Mouse (Mus musculus) ovary, postnatal 36 days (tissue): ENCODE measurements around the gene Pla2g7.

ENCODE experiments used
- DNase-seq: peaks from one replicate; pipeline ENCODE4 v3.0.0; 2022; ENCODE audit warnings: low spot score, mixed read lengths

The Pla2g7 gene

DNA sequence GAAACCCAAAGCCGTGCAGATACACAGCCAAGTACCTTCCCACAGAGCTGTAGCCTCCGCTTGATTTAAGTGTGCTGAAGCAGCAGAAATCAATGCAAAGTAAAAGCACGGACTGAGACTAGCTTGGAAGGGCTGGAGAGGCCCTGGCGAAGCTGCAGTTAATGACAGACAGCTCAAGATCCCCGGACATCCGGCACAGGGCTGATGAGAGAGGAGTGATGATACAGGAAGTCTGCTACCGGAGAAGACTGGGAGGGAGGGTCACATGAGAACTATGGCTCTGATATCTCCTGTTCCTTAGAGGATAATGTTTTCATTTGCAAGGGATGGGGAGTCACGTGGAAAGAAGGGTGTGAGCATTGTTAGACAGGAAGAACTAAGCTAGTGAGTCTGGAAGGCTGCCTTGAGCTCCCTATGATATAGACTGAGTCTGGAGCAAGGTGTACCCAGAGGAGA is 13.1 kb downstream of the Pla2g7 start:
- DNase-seq, result no peak

- no peak for DNase-seq
Observed at GRCm38 (mm10) chr17:43584771-43585170, 16.9 kb downstream of the Pla2g7 start.

DNA sequence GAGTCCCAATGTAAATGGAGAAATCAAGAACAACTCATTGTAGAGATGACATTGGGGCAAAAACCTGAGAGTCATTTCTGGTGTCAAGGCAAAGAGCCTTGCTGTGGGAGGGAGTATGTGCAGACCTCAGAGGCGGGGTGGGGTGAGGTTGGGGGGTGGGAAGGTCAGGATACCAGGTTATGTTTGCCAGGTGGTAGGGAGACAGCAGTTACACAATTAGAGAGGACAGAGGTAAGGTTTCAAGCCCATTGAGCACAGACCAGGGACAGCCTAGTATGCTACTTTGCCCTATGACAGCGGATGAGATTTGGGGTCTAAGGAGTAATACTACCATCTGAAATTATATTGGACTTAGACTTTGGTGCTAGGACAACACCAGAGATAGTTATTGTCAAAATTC is 19.4 kb downstream of the Pla2g7 start:
- no peak for DNase-seq

DNA sequence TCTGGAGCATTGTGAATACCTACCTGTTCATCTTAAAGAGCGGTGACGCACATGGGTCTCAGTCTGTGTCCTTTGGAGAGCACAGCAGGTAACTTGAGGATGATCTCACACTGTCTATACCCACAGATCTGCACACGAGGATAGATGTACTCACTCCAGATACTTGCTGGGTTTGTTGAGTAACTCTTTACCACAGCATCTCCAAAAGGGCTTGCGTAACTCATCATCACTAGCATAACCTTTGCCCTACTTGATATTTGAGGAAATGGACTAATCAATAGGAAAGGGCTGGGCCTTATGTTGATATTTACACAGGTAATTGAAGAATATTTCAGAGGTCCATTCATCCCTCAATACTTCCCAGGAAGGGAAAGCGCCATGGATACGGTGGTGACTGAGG is 21.9 kb downstream of the Pla2g7 start:
- no peak for DNase-seq

DNA sequence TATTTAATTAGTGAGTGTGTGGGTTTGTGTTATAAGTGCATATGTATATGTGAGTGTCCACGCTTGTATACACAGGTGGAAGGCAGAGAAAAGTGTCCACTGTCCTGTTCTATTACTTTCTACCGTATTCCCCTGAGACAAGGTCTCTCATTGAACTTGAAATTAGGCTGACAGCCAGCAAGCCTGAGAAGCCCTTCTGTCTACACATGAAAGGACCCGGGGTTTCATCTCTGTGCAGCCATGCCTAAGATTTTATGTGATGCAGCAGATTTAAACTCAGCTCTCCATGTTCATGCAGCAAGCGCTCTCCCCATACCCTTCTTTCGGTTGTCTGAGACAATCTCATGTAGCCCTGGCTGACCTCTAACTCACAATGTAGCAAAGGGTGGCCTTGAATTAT is 22.6 kb downstream of the Pla2g7 start:
- DNase-seq, result no peak

- no peak for DNase-seq
Observed at GRCm38 (mm10) chr17:43592296-43593291, 24.7 kb downstream of the Pla2g7 start.

DNA sequence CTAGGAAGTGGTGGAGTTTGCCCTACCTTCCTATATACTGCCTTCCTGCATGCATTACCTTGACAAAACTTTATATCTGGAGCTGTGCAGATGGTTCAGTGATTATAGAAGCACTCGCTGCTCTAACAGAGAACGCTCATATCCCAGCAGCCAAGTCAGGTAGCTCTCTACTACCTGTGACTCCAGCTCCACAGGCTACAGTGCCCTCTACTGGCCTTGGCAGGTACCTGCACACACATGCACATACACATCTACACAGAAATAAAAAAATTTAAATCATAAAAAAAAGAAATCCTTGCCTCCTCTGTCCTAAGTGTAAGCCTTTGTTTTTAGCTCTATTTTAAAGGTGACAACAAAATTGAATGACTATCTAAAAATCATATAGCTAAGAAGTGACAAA is 29.8 kb downstream of the Pla2g7 start:
- DNase-seq, result no peak

GRCm38 (mm10) chr17:43598706-43599105 is 30.8 kb downstream of the Pla2g7 start:
- DNase-seq, result no peak

DNA sequence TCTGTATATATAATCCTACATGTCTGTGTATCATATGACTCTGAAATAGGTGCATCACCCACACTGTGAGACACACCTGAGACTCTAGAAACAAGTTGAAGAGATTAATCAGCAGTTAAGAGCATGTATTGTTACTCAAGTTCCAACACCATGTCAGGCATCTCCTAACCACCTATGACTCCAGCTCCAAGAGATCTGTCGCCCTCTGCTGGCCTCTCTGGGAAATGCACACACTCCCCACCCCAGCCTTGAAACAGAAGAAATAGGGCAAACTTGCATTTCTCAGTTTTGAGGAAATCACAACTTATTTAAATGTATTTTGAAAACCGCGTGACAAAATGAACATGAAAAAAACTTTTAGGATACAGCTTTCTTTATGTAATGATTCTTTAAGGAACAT is 38.8 kb downstream of the Pla2g7 start:
- peak; percentile 67 for DNase-seq

DNA sequence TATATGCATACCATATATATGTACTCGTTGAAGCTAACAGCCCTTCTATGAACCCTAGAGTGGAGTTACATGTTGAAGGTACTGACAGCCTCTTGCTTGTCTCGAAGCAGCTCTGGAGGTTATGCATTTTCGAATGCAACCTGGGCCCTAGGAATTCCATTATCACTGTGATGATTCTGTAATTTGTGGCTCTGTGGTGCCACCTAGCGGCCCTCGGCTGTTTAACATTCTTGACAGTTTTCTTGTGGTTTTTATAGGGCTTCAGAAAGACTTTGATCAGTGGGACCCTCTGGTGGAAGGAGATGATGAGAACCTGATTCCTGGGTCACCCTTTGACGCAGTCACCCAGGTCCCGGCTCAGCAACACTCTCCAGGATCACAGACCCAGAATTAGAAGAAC is 43.7 kb downstream of the Pla2g7 start:
- peak; percentile 30 for DNase-seq

GRCm38 (mm10) chr17:43612221-43612620 is 44.3 kb downstream of the Pla2g7 start:
- no peak for DNase-seq

GRCm38 (mm10) chr17:43619156-43619555 is 51.3 kb downstream of the Pla2g7 start:
- DNase-seq, result no peak

DNA sequence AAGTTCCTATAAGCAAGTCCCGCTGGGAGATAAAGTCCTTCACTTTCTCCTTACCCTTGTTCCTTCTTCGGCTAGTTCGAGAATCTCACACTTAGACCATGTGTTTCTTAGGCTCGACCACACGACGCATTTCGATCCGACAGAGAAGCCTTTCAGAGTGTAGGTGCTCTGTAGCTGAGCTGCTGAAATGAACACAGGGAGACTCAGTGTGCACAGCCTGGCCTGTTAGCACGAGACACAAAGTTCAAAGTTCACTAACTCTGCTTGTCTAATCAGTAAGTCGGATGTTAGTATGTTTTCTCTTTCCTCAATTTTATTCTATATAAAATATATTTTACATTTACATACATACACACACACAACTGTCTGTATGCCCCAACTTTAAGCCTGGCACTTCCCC is 54.2 kb downstream of the Pla2g7 start:
- no peak for DNase-seq

GRCm38 (mm10) chr17:43628246-43628645 is 60.3 kb downstream of the Pla2g7 start:
- no peak for DNase-seq

DNA sequence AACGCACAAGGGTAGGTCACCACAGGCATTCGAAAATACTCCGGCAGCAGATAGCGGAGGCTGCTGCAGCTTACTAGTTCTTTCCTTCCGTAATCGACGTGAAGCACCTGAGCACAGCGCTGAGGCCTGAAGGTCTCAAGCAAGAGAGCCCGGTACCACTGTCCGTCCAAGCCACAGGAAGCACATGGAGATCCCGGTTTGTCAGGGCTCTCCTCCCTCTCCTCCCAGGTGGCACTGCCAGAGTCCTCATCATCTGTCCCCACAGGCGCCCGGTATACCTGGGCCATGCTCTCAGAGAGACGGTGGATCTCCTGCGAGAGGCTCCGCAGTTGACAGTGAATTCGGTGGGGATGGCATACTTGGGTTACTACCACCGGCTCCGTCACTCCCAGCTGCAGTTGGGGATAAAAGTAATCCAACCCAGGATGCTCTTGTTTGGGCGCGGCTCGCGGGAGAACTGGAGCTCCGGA is 61.2 kb downstream of the Pla2g7 start:
- no peak for DNase-seq

DNA sequence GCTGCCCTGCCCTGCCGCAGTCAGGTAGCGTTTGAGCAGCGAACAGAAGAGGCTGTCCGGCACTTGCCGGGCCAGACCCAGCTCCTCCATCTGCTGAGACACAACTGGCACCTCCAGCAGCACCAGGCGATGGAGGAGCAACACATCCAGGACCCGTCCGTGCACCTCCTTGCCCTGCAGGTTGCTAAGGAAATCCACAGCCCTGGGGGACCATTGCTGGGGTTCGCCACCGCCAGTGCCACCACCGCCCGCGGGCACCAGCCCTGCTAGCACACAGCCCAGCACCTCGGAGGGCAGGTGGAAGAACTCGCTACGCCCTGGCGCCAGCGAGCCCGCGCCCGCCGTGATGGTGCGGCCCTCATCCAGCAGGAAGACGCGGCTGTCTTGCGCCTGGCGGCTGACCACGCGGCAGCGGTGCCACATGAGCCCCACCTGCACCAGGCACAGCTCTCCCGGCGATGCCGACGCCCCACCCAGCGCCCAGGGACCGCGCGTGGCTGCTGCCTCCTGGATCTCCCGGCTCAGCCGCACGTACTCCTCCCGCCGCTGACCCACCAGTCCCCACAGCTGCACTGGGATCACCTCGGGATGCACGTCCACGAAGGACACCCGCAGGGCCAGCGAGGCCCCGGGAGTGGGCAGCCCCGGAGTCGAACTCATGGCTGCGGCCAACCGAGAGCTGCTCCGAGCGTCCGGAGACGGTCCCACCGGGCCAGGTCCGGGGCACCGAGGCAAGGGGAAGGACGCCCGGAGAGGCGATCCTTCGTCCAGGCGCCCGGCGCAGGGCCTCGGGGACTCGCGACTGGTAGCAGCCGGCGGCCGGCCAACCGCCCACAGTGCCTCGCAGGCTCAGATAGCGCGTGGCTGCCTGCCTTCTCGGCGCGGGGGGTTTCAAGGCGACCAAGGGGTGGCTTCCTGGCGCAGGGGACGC is 61.9 kb downstream of the Pla2g7 start, which contains the start of gene Tdrd6:
Tdrd6 (minus strand) TSS at position 804 of the 931 bp plus-strand sequence.
- DNase-seq, result peak; percentile 15

DNA sequence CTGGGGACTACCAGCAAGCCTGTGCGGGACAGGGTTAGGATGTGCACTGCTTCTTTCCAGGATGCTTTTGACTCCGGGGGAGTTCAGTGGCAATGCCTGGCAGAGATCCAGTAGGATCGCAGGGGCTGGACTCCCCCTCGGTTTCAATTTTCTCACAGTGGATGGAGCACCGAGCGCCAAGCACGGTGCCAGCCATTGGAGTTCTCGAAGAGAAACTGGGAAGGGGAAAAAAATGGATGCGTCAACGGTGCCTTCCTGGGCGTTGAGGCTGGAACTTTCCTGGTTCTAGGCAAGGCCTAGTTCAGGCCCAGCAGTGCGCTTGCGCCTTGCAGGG is 62.5 kb downstream of the Pla2g7 start:
- no peak for DNase-seq

- DNase-seq, result no peak
Observed at GRCm38 (mm10) chr17:43637146-43637545, 69.2 kb downstream of the Pla2g7 start.

DNA sequence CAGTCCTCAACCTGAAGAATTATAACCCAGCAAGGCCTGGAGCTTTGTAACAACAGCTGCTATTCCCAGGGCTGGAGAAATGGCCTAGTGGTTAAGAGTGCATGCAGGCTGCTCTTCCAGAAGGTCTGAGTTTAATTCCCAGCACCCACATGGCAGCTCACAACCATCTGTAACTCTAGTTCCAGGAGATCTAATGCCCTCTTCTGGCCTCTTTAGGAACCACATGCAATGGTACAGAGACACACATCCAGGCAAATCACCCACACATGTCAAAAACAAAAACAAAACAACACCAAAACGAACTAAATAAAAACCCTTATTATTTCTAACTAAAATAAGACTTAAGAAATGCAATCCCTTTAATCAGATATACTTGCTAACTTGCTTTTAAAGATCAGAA is 72.9 kb downstream of the Pla2g7 start:
- DNase-seq, result no peak

DNA sequence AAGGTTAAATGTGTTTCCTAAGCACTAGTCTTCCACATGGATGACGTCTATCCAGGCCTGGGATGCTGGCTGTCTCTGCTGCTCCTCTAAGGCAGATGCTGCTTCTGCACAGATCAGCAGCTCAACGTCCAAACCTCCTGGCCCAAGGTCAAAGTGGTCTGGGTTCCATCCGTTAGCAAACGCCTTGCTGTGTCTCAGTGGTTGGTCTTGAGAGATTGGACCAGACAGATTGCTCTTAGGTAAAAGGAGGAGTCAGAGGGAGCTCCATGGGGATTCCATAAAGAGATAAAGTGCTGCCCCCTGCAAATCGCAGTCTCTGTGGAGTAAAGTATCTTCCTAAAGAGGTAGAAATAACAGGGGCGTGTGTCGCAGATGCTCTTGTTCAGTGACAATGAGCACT is 75.3 kb downstream of the Pla2g7 start:
- DNase-seq, result no peak

GRCm38 (mm10) chr17:43644375-43644774 is 76.5 kb downstream of the Pla2g7 start:
- no peak for DNase-seq

- no peak for DNase-seq
Observed at GRCm38 (mm10) chr17:43645136-43645535, 77.2 kb downstream of the Pla2g7 start.

- no peak for DNase-seq
Observed at GRCm38 (mm10) chr17:43646925-43647324, 79.0 kb downstream of the Pla2g7 start.
